Mouse (Mus musculus) T-helper 1 cell (primary cell): Measurements from ENCODE around the gene Tmem139.

Experiments
- in situ Hi-C: fragments of 300-600 bp; cut with MboI, MseI; formaldehyde crosslinking; loops from one replicate; pipeline ENCODE4 v1.15.1; 2025; ENCODE audit warnings: high pct_unique_total_duplicates

The Tmem139 gene

DNA sequence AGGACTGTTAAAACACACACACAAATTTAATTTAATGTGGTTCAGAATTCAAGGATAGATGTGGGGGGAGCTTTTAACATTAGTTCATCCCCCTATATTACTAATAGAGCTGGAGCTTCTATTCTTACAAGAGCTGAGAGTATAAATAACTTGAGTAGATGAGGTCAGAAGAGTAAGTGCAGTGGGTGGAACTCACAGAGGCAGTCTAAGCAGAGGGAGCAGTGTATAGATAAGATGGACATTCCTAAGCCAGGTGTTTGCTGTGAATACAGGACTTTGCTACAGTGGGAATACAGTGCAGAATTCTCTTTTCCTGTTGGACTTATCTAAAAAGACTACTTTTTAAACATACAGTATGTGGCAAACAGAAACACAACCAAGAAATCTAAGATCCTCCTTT lies 9.0 kb downstream of the Tmem139 start:
- in situ Hi-C loops, result no loop called here

DNA sequence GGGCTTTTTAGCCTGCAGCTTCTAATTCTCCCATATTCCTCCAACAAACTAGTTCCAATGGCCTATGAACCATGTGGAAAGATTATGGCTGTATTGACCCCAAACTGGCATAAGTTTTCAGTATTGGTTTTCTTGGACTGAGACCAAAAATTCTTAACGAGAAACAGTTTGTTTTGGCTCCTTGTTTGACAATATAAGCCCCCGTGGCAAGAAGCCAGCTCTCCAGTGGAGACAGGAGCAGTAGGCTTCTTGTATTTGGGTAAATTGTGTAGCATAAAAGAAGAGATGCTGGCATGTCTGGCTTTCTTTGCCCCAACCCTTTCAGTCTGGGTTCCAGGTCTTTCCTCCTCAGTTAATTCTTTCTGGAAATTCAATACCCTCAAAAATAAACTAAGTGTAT lies 14.4 kb downstream of the Tmem139 start:
- in situ Hi-C loops, result no loop called here

DNA sequence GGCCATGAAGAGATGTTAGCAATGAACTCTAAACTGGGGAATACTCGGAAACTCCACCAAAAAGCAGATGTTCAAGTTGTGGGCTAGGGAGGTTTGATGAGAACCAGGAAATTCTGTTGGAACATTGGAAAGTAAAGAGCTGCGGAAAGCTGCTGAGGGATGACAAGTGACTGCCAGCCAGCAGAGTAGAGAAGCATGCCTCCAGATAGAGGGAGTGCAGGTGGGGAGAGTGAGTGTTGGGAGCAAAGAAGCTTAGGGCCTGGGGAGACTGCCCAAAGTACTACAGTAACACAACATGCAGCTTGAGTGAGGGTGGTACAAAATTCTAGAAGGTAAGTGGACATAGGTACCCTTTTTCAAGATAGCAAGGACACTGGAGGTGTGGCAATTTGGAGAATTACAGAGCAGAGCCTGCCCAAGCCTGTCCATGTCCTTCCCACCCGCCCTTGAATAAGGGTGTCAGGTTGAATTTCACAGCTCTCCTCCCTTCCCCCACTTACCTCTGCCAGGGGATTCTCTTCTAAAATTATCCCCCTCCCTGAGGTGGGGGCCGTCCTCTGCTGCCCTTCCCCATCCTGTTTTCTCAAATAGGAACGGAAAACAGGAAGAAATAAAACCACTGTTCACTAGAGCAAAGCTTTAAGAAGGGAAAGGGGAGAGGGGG lies 21.2 kb downstream of the Tmem139 start:
- in situ Hi-C loops, result no loop called here

DNA sequence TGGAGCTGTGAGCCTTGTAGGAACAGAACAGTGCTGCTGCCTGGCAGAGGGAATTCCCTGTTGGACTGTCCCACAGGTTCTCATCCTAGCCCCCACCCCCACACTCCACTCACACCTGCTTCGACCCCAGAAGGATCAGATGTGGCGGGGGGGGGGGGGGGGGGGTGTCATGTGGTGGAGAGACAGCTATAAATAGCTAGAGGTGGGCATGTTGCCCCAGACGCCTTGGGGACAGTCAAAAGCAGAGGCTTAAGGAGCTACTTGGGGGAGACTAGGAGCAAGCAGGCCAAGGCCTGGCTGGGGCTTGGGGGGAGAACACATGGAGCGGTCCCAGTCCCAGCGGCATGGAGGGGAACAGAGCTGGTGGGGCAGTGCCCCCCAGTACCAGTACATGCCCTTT lies 24.7 kb downstream of the Tmem139 start, which contains the start of gene Clcn1:
Gene Clcn1 (plus strand): TSS at position 238 of the 400 bp plus-strand sequence.
- in situ Hi-C loops, result no loop called here

DNA sequence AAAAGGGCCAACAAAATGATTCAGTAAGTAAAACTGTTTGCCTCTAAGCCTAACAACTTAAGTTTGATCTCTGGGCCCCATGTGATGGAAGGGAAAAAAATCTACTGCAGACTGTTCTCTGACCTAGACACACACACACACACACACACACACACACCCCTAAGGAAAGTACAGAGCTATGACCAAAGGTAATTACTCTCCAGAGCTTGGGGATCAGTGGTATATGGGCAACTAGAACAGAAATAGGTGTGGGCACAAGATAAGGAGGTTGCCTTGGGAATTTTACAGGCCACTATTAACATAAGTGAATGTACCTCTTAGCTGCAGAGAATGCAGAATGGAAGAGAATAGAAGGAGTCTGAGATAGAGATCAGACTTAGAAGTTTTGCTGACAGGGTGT lies 25.8 kb downstream of the Tmem139 start:
- in situ Hi-C loops, result no loop called here

DNA sequence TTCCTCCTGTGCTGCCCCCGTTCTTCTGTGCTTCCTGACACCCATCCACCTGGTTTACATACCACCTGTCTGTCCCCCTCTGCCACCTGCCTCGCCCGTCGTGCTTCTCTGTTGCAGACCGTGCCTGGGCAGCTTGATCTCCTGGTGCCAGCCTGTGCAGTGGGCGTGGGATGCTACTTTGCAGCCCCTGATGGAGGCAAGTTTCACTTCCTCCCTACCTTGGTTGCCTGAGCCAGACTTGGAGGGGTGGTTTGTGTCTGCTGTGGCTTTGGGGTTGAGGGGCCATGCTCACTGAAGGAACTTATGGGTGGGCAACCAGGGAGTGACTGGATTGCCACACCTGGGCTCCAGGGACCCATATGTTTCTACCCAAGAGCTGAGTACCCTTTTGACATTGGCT lies 31.6 kb downstream of the Tmem139 start:
- in situ Hi-C loops, result no loop called here

DNA sequence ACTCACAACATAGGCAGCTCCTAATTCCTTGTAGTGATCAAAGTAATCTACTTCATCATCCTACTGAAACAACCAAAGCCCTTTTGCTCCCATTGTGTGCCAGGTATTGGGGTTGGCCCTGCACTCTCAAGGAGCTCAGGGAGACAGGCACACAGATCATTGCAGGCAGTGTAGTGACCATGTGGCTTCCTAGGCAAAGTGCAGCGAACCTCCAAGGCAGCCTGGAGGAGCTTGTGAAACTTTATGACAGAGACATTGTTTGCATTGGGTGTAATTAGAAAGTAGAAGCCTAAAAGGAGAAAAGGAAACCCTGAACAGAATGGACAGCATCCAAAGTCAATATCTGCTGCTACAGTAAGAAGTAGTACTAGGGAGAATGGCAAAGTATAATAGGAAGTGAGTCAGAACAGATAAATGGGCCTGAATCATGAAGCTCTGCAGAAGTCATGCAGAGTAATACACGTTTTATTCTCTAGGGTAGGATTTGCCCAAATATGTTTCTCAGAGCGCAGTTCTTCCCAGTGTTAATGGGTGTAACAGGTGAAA lies 33.9 kb downstream of the Tmem139 start:
- in situ Hi-C loops, result no loop called here

DNA sequence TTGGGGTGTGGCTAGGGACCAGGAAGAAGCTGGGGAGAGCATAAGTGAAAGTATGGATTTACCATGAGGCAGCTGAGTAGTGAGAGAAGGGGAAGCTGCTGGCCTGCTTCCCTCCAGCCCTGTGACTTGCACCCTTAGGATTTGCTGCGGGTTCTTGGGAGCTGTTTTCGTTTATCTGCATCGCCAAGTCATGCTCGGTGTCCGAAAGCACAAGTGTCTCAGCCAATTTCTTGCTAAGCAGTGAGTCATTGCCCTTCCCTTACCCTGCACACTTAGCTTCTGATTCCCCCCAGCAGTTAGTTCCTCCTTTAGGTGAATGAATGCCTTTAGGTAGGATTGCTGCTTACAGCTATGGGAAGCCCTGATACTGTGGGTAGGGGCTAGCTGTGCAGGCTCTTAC lies 37.6 kb downstream of the Tmem139 start:
- in situ Hi-C loops, result no loop called here

DNA sequence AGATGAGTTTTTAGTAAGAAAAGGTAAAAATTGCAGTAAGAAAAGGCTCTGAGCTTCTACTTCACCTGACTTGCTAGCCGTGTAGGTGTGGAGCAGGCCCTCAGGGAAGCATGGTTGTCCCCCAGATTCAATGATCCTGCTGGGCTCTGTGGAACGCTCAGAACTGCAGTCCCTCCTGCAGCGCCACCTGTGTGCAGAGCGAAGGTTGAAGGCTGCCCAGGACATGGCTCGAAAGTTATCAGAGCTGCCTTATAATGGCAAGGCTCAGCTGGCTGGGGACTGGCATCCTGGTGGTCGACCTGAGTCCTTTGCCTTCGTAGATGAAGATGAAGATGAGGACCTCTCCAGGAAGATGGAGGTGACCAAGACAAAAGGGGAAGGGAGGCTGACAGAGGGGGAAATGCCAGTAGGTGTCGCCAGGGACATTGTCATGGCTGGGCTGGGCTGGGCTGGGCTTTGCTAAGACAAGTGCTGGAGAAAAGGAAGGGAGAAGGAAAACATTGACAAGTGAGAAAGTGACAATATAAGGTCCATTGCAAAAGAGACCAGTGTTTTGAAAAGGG lies 48.1 kb downstream of the Tmem139 start:
- in situ Hi-C loops, result loop anchor here (10.0 kb wide), 1 partner anchor 275 kb away; no protein-coding TSS in a partner anchor

DNA sequence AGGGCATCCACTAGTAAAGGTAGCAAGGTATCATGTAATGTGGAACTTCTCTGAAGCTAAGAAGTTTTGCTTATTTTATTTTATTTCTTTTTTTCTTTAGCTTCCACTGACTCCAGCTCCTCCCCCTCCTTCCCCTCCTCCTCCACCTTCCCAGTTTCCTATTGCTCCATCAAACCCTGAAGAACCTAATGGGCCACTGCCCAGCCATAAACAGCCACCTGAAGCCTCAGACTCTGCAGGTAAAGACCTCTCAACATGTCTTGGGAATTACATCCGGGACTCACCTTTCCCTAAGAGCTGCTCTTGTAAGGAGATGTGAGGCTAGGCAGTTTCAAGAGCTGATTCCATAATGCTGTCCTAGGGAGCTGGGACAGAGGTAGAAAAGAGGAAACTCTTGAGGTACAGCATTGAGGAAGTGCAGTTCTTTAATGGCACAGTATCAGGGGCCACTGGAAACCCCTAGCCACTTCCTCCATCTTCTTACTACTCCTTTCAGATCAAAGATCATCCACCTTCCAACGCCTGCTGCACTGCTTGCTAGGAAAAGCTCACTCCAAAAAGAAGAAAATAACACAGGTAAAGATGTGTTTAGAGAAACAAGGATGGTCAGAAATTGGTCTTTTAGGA lies 48.8 kb downstream of the Tmem139 start:
- in situ Hi-C loops, result loop anchor here (10.0 kb wide), 1 partner anchor 274 kb away; no protein-coding TSS in a partner anchor
